In genomic region chr3:34641756-34642497, GRCm38 (mm10) we compare ENCODE assay signal across 9 mouse cellular contexts. TPM values are rescaled to one million over a fixed set of nuclear protein-coding genes. Genes with fewer than 3 reads are reported as not detected.
A peak's percentile ranks its signal among the peaks of the same experiment; 100 is the strongest.
DNase-seq lines count a peak whose midpoint lies in the region; ATAC-seq and TF ChIP-seq lines count a peak whose summit lies in the region.
"Had no signal": no experiment of that assay in that cellular context is flagged by ENCODE, and none has a peak within 500 bp of the region (broad histone marks: within the 10 kb centered on the region; RNA-seq: fewer than 3 reads in every experiment).

No protein-coding gene starts in this region.

- WGBS in kidney, embryonic 16.5 days: under 1% methylated on average over 38 of the region's 38 CpGs
- WGBS in hindbrain, embryonic 14.5 days: 2% methylated on average over 38 of the region's 38 CpGs
- WGBS in midbrain, postnatal 0 days: 5% methylated on average over 38 of the region's 38 CpGs
- WGBS in thymus, adult 2 months: 10% methylated on average over 38 of the region's 38 CpGs

- H3K4me1 ChIP-seq in kidney, embryonic 16.5 days (ENCODE audit: insufficient read depth, low read length): no peaks in the 10 kb centered on the region
- peaks cover 10% of the 10 kb centered on the region; the same call in 1 of the 2 replicates for H3K4me1 ChIP-seq in hindbrain, embryonic 14.5 days (replicated peaks; ENCODE audit: control insufficient read depth, insufficient read depth, low read length)
- no peaks in the 10 kb centered on the region for H3K4me1 ChIP-seq in midbrain, postnatal 0 days (ENCODE audit: insufficient read depth, low read length)
- no peaks in the 10 kb centered on the region for H3K4me1 ChIP-seq in thymus, adult 2 months (replicated peaks; ENCODE audit: control insufficient read depth, insufficient read depth, low read length)

- peak overlapping the region; percentile 19 for H3K4me2 ChIP-seq in kidney, embryonic 16.5 days (replicated peaks; ENCODE audit: low read depth, low read length)
- H3K4me2 ChIP-seq in hindbrain, embryonic 14.5 days (replicated peaks): peak overlapping the region; percentile 47
- peak overlapping the region; percentile 50 for H3K4me2 ChIP-seq in midbrain, postnatal 0 days (ENCODE audit: low read depth, low read length, poor library complexity, severe bottlenecking)

- H3K9ac ChIP-seq in kidney, embryonic 16.5 days (replicated peaks; ENCODE audit: low read length): no peak overlapping the region
- peak overlapping the region; percentile 24 for H3K9ac ChIP-seq in hindbrain, embryonic 14.5 days
- peak overlapping the region; percentile 57 for H3K9ac ChIP-seq in midbrain, postnatal 0 days (replicated peaks; ENCODE audit: low read length, poor library complexity, severe bottlenecking)

- H3K27me3 ChIP-seq in kidney, embryonic 16.5 days (ENCODE audit: insufficient read depth, low read length): peaks cover 97% of the 10 kb centered on the region
- peaks cover 57% of the 10 kb centered on the region for H3K27me3 ChIP-seq in hindbrain, embryonic 14.5 days (ENCODE audit: control insufficient read depth, insufficient read depth, low read length)
- peaks cover 14% of the 10 kb centered on the region; the same call in 1 of the 2 replicates for H3K27me3 ChIP-seq in midbrain, postnatal 0 days (ENCODE audit: insufficient read depth, low read length)
- H3K27me3 ChIP-seq in thymus, adult 2 months (ENCODE audit: control insufficient read depth, insufficient read depth, low read length): peaks cover 9% of the 10 kb centered on the region; the same call in 1 of the 2 replicates

- H3K27ac ChIP-seq in kidney, embryonic 16.5 days (ENCODE audit: low read length): no peak overlapping the region
- H3K27ac ChIP-seq in hindbrain, embryonic 14.5 days: peak overlapping the region; percentile 76
- H3K27ac ChIP-seq in midbrain, postnatal 0 days (ENCODE audit: low read depth, low read length): peak overlapping the region; percentile 70
- H3K27ac ChIP-seq in thymus, adult 2 months (ENCODE audit: control insufficient read depth, insufficient read depth, low read length): no peak overlapping the region

- no peak for TF ChIP-seq CTCF in midbrain, postnatal 0 days (IDR thresholded peaks at IDR 0.05)
- TF ChIP-seq CTCF in thymus, adult 2 months (IDR thresholded peaks at IDR 0.05; ENCODE audit: borderline replicate concordance, control insufficient read depth, extremely low read depth, insufficient read depth, low read length, poor library complexity): no peak

- no peak for ATAC-seq in kidney, embryonic 16.5 days (ENCODE audit: low FRiP score, low TSS enrichment)
- no peak for ATAC-seq in hindbrain, embryonic 14.5 days (ENCODE audit: low FRiP score)
- ATAC-seq in midbrain, postnatal 0 days (ENCODE audit: low FRiP score): no peak

- peak overlapping the region; percentile 28 for H3K4me3 ChIP-seq in kidney, embryonic 16.5 days (ENCODE audit: low read length)
- H3K4me3 ChIP-seq in hindbrain, embryonic 14.5 days (replicated peaks; ENCODE audit: low read length): peak overlapping the region; percentile 22
- peak overlapping the region; percentile 28 for H3K4me3 ChIP-seq in midbrain, postnatal 0 days (ENCODE audit: low read depth, low read length)
- H3K4me3 ChIP-seq in thymus, adult 2 months (ENCODE audit: control insufficient read depth, insufficient read depth, low read length): no peak overlapping the region

- no peak for DNase-seq in kidney, adult 18-20 months
- peak; percentile 55 for DNase-seq in embryo, embryonic 11 days
- DNase-seq in hindbrain, embryonic 14.5 days (ENCODE audit: low spot score): no peak
- no peak for DNase-seq in midbrain, postnatal 0 days (ENCODE audit: low spot score)
- no peak for DNase-seq in adrenal gland, postnatal 10 days
- DNase-seq in spleen, postnatal 36 days (ENCODE audit: low spot score in 2 of 2): no peak
- no peak for DNase-seq in thymus, adult 2 months

- no peaks in the 10 kb centered on the region for H3K9me3 ChIP-seq in kidney, embryonic 16.5 days (ENCODE audit: low read length)
- H3K9me3 ChIP-seq in hindbrain, embryonic 14.5 days (ENCODE audit: control insufficient read depth, low read length): no peaks in the 10 kb centered on the region
- no peaks in the 10 kb centered on the region for H3K9me3 ChIP-seq in midbrain, postnatal 0 days (ENCODE audit: low read length)

- no peak for TF ChIP-seq POLR2A in thymus, adult 2 months (IDR thresholded peaks at IDR 0.05; ENCODE audit: control insufficient read depth, extremely low read depth, insufficient read depth, low read length, poor library complexity)

- no peaks in the 10 kb centered on the region for H3K36me3 ChIP-seq in kidney, embryonic 16.5 days (ENCODE audit: insufficient read depth, low read length)
- H3K36me3 ChIP-seq in hindbrain, embryonic 14.5 days (replicated peaks; ENCODE audit: control insufficient read depth, insufficient read depth): no peaks in the 10 kb centered on the region
- no peaks in the 10 kb centered on the region for H3K36me3 ChIP-seq in midbrain, postnatal 0 days (ENCODE audit: insufficient read depth, low read length)
- H3K36me3 ChIP-seq in thymus, adult 2 months (ENCODE audit: control insufficient read depth, insufficient read depth, low read length): no peaks in the 10 kb centered on the region

RNA-seq across cellular contexts. Expression of gene Sox2, which starts 8.3 kb away (rescaled TPM):
- polyA plus RNA-seq in kidney, embryonic 16.5 days (2015; fragmentation: Nextera tagmentation; extraction: Ambion mirVana): not detected in 2 replicates
- polyA plus RNA-seq in hindbrain, embryonic 14.5 days (2014; fragmentation: Nextera tagmentation; extraction: Ambion mirVana): 18.0 and 19.8 TPM in 2 replicates
- total RNA-seq in midbrain, postnatal 0 days (2014; rRNA removed): 77.8 and 79.1 TPM in 2 replicates
- polyA plus RNA-seq in midbrain, postnatal 0 days (2015; fragmentation: Nextera tagmentation; extraction: Ambion mirVana): 21.6 and 29.7 TPM in 2 replicates
- under 1 TPM; 0.45 TPM for total RNA-seq in adrenal gland, postnatal 10 days (2021)
- polyA plus RNA-seq in thymus, adult 2 months (2012; rRNA removed): 0.08 and 0.19 TPM in 2 replicates
- total RNA-seq: gastrocnemius, adult 18-20 months had no signal

Comparison
In these comparisons a context has a peak if more than half of its experiments do, and no peak if none do; other contexts are left out.
1. H3K27ac ChIP-seq: peak in hindbrain, embryonic 14.5 days (single experiment) and midbrain, postnatal 0 days (single experiment); none in kidney, embryonic 16.5 days (single experiment) and thymus, adult 2 months (single experiment).
2. RNA of gene Sox2, which starts 8.3 kb away (polyA plus RNA-seq): 21.6 to 29.7 TPM in midbrain, postnatal 0 days and 18.0 to 19.8 TPM in hindbrain, embryonic 14.5 days; 0.08 to 0.19 TPM in thymus, adult 2 months and not detected in kidney, embryonic 16.5 days; every median in the first group is over 10 times any median in the second.
3. Peak in every context shown above with its lines, with median percentiles within 50 percentile points of each other: H3K4me2 ChIP-seq.